Mouse (Mus musculus) stomach, postnatal 0 days (tissue): ENCODE measurements at regions not wholly inside any gene's neighbourhood (a gene's known extent, or its start where the extent isn't known, plus 50 kb on each side); places are given as distances from the start of the nearest gene placed in this dataset.

ENCODE experiments used
- ATAC-seq: fragments of 200-750 bp; cut with Nextera tagmentation; 2 replicates; pipeline ENCODE4 v1.8.0; 2017; ENCODE audit not compliant: low FRiP score, low TSS enrichment
- DNase-seq: peaks from one replicate; pipeline ENCODE4 v3.0.0-alpha.2; 2016; ENCODE audit warnings: low spot score
- H3K27ac ChIP-seq: fragments of 300-500 bp; sonication (generic); replicated peaks from 2 replicates; pipeline ENCODE4 v1.5.1; 2014; ENCODE audit warnings: mild to moderate bottlenecking, control low read depth
- H3K27me3 ChIP-seq: fragments of 300-500 bp; sonication (generic); 2 replicates; pipeline ENCODE4 v1.6.1; 2014; ENCODE audit warnings: low read length; ENCODE audit not compliant: control insufficient read depth, insufficient read depth
- H3K36me3 ChIP-seq: fragments of 300-500 bp; sonication (generic); 2 replicates; pipeline ENCODE4 v1.6.1; 2014; ENCODE audit warnings: low read length, mixed read lengths; ENCODE audit not compliant: control insufficient read depth, insufficient read depth
- H3K4me1 ChIP-seq: fragments of 300-500 bp; sonication (generic); replicated peaks from 2 replicates; pipeline ENCODE4 v1.6.1; 2014; ENCODE audit warnings: antibody characterized with exemption; ENCODE audit not compliant: control insufficient read depth, insufficient read depth
- H3K4me2 ChIP-seq: fragments of 300-500 bp; sonication (generic); replicated peaks from 2 replicates; pipeline ENCODE4 v1.6.1; 2014; ENCODE audit warnings: low read depth, mild to moderate bottlenecking, control low read depth, moderate library complexity
- H3K4me3 ChIP-seq: fragments of 300-500 bp; sonication (generic); 2 replicates; pipeline ENCODE4 v1.5.1; 2014; ENCODE audit warnings: low read depth, low read length, control low read depth
- H3K9ac ChIP-seq: fragments of 300-500 bp; sonication (generic); 2 replicates; pipeline ENCODE4 v1.6.1; 2014; ENCODE audit warnings: mild to moderate bottlenecking, low read length, control low read depth, mixed read lengths
- H3K9me3 ChIP-seq: fragments of 300-500 bp; sonication (generic); 2 replicates; pipeline ENCODE4 v1.6.1; 2016; ENCODE audit warnings: low read length; ENCODE audit not compliant: control insufficient read depth
- CTCF ChIP-seq: IDR thresholded peaks from 2 replicates; pipeline ENCODE4 v1.5.1; 2016; ENCODE audit warnings: antibody characterized with exemption, low read depth, mild to moderate bottlenecking, moderate library complexity
- EP300 ChIP-seq: optimal IDR thresholded peaks from 2 replicates; pipeline ENCODE3; 2016; ENCODE audit warnings: antibody characterized with exemption
- WGBS: fragments of 180-500 bp; shearing (Covaris S2); extraction: QIAGEN DNeasy Blood & Tissue Kit; methylation state at CpG from one replicate; pipeline ENCODE4 v1.1.7; 2014; 5-methylcytosine and 5-hydroxymethylcytosine counted together

DNA sequence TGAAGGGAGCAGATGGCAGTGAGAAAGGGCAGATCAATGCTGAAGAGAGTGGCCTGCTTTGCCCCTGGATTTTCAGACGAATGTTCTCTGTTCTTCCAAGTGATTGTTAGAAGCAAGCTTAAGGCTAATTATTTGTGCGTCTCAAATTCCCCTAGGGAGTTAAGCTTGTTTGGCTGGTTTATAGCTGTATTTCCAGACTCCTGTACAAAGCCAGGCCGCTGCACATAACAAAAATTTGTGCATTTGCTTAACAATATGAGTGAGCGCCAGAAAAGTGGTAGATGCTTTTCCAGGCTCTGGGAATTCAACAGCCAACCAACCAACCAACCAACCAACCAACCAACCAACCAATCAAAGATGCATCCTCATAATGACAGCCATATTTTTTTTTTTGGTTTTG lies 261.9 kb downstream of the Cbln1 start:
- H3K27me3 ChIP-seq = no peaks in the 10 kb centered on the region
- H3K27ac ChIP-seq = no peak overlapping the region
- no peak for ATAC-seq
- 57% methylated on average over 4 of the region's 4 CpGs for WGBS
- H3K4me1 ChIP-seq = no peaks in the 10 kb centered on the region
- no peaks in the 10 kb centered on the region for H3K9me3 ChIP-seq
- H3K9ac ChIP-seq = no peak overlapping the region
- TF ChIP-seq EP300 = no peak
- no peak for TF ChIP-seq CTCF
- no peak overlapping the region for H3K4me3 ChIP-seq
- H3K36me3 ChIP-seq = no peaks in the 10 kb centered on the region
- DNase-seq = no peak
- H3K4me2 ChIP-seq = no peak overlapping the region

GRCm38 (mm10) chr8:87209295-87209694 lies 263.1 kb downstream of the Cbln1 start:
- H3K4me3 ChIP-seq = no peak overlapping the region
- DNase-seq (no peak), ATAC-seq (no peak)
- H3K27ac ChIP-seq = no peak overlapping the region
- TF ChIP-seq CTCF (no peak), EP300 (no peak)
- no peaks in the 10 kb centered on the region for H3K4me1 ChIP-seq
- no peak overlapping the region for H3K9ac ChIP-seq
- no peaks in the 10 kb centered on the region for H3K36me3 ChIP-seq
- no peaks in the 10 kb centered on the region for H3K27me3 ChIP-seq
- no peaks in the 10 kb centered on the region for H3K9me3 ChIP-seq
- no peak overlapping the region for H3K4me2 ChIP-seq
- 84% methylated on average over 1 of the region's 1 CpGs for WGBS

DNA sequence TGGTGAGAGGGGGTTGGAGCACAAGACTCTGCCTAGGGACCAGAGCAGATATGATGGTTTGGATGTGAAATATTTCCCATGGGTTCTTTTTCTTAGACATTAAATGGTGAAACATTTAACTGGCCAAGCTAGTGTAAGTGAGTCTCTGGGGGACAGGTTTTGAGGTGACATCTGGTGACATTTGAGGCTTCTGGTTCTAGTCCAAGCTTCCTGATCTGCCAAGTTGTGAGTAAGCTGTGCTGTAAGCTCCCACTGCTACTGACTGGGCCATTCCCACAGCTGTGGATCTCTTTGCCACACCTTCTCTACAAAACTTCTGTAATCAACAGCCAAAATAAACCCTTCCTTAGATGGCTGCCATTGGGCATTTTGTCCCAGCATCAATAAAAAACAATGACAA lies 264.4 kb downstream of the Cbln1 start:
- no peak for ATAC-seq
- DNase-seq = no peak
- Histone ChIP-seq H3K27me3 (no peaks in the 10 kb centered on the region), H3K4me1 (no peaks in the 10 kb centered on the region), H3K4me2 (no peak overlapping the region), H3K27ac (no peak overlapping the region), H3K9ac (no peak overlapping the region), H3K9me3 (no peaks in the 10 kb centered on the region), H3K4me3 (no peak overlapping the region), H3K36me3 (no peaks in the 10 kb centered on the region)
- TF ChIP-seq CTCF (no peak), EP300 (no peak)

DNA sequence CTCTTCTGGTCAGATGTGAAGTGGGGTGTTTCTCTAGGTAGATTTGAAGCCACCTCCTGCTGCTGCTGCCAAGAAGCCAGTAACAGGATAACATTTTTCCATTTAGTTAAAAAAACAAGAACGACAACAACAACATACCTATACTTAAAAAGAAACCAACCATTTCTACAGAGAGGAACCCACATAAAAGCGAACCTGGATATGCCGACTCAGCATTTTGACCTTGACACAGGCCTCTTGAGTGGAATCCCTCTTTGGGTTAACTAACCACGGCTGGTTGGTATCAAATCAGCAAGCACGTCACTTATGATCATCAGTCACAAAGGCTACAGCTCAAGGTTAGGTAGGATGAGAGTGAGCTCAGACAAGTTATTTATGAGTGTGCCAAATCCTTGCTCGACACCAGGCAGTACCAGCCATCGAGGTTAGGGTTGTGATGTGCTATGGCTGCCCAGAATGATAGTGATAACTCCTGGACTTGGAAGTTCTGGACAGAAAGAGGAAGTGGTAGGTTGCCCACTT lies 269.7 kb downstream of the Cbln1 start:
- no peak overlapping the region for H3K4me3 ChIP-seq
- no peak overlapping the region for H3K4me2 ChIP-seq
- H3K27me3 ChIP-seq = no peaks in the 10 kb centered on the region
- H3K9me3 ChIP-seq = no peaks in the 10 kb centered on the region
- H3K4me1 ChIP-seq = no peaks in the 10 kb centered on the region
- H3K9ac ChIP-seq = no peak overlapping the region
- ATAC-seq (no peak), DNase-seq (no peak)
- WGBS = 79% methylated on average over 7 of the region's 7 CpGs
- H3K27ac ChIP-seq = no peak overlapping the region
- TF ChIP-seq EP300 (no peak), CTCF (no peak)
- no peaks in the 10 kb centered on the region for H3K36me3 ChIP-seq

- Histone ChIP-seq H3K4me3 (no peak overlapping the region), H3K4me1 (no peaks in the 10 kb centered on the region), H3K36me3 (no peaks in the 10 kb centered on the region), H3K27me3 (no peaks in the 10 kb centered on the region), H3K9me3 (no peaks in the 10 kb centered on the region), H3K27ac (no peak overlapping the region), H3K4me2 (no peak overlapping the region), H3K9ac (no peak overlapping the region)
- no peak for TF ChIP-seq CTCF
- no peak for TF ChIP-seq EP300
- WGBS = 9% methylated on average over 8 of the region's 8 CpGs
- ATAC-seq = no peak
- DNase-seq = no peak
Observed at GRCm38 (mm10) chr8:87199461-87200131, 272.8 kb downstream of the Cbln1 start.

GRCm38 (mm10) chr8:87197867-87198536 lies 274.4 kb downstream of the Cbln1 start:
- no peak overlapping the region for H3K4me3 ChIP-seq
- DNase-seq = no peak
- no peaks in the 10 kb centered on the region for H3K36me3 ChIP-seq
- no peaks in the 10 kb centered on the region for H3K4me1 ChIP-seq
- no peak overlapping the region for H3K4me2 ChIP-seq
- no peak for ATAC-seq
- H3K27ac ChIP-seq = no peak overlapping the region
- no peaks in the 10 kb centered on the region for H3K9me3 ChIP-seq
- no peak overlapping the region for H3K9ac ChIP-seq
- 35% methylated on average over 8 of the region's 8 CpGs for WGBS
- no peak for TF ChIP-seq CTCF
- TF ChIP-seq EP300 = no peak
- H3K27me3 ChIP-seq = no peaks in the 10 kb centered on the region
